Mouse (Mus musculus): ENCODE data around the gene Sash1. TPM values are rescaled to one million over a fixed set of nuclear protein-coding genes. Genes with fewer than 3 reads are reported as not detected.

Gene Sash1
- polyA plus RNA-seq, 1 experiment from 2014 or later: 3.6 TPM

GRCm38 (mm10) chr10:8878381-8878780, 7.5 kb downstream of the Sash1 start:
- Histone ChIP-seq H3K4me1 (ENCODE audit: control insufficient read depth, insufficient read depth, low read length) (peaks cover 16% of the 10 kb centered on the region), H3K9ac (ENCODE audit: low read depth, low read length) (no peak overlapping the region), H3K9me3 (replicated peaks; ENCODE audit: control insufficient read depth, low read length) (no peaks in the 10 kb centered on the region), H3K4me3 (ENCODE audit: low read depth, low read length) (no peak overlapping the region), H3K4me2 (peak overlapping the region; percentile 42), H3K27ac (ENCODE audit: low read depth, low read length) (no peak overlapping the region), H3K27me3 (ENCODE audit: control insufficient read depth, insufficient read depth, low read length) (no peaks in the 10 kb centered on the region), H3K36me3 (ENCODE audit: control insufficient read depth, insufficient read depth, low read length) (no peaks in the 10 kb centered on the region)
- ATAC-seq (replicated peaks; ENCODE audit: insufficient number of reproducible peaks, low FRiP score, low TSS enrichment): no peak
- 63% methylated on average over 13 of the region's 13 CpGs for WGBS (ENCODE audit: insufficient replicate concordance)

- 67% methylated on average over 7 of the region's 7 CpGs for WGBS (ENCODE audit: insufficient replicate concordance)
- Histone ChIP-seq H3K4me2 (no peak overlapping the region), H3K27me3 (ENCODE audit: control insufficient read depth, insufficient read depth, low read length) (no peaks in the 10 kb centered on the region), H3K9ac (ENCODE audit: low read depth, low read length) (no peak overlapping the region), H3K36me3 (ENCODE audit: control insufficient read depth, insufficient read depth, low read length) (no peaks in the 10 kb centered on the region), H3K9me3 (replicated peaks; ENCODE audit: control insufficient read depth, low read length) (no peaks in the 10 kb centered on the region), H3K4me3 (ENCODE audit: low read depth, low read length) (no peak overlapping the region), H3K4me1 (ENCODE audit: control insufficient read depth, insufficient read depth, low read length) (peaks cover 2% of the 10 kb centered on the region; the same call in 1 of the 2 replicates), H3K27ac (ENCODE audit: low read depth, low read length) (no peak overlapping the region)
- no peak for ATAC-seq (replicated peaks; ENCODE audit: insufficient number of reproducible peaks, low FRiP score, low TSS enrichment)
Measured at GRCm38 (mm10) chr10:8873631-8874370, 12.1 kb downstream of the Sash1 start.

- Histone ChIP-seq H3K27ac (ENCODE audit: low read depth, low read length) (no peak overlapping the region), H3K27me3 (ENCODE audit: control insufficient read depth, insufficient read depth, low read length) (no peaks in the 10 kb centered on the region), H3K36me3 (ENCODE audit: control insufficient read depth, insufficient read depth, low read length) (no peaks in the 10 kb centered on the region), H3K9me3 (replicated peaks; ENCODE audit: control insufficient read depth, low read length) (no peaks in the 10 kb centered on the region), H3K4me2 (no peak overlapping the region), H3K4me3 (ENCODE audit: low read depth, low read length) (no peak overlapping the region), H3K4me1 (ENCODE audit: control insufficient read depth, insufficient read depth, low read length) (no peaks in the 10 kb centered on the region), H3K9ac (ENCODE audit: low read depth, low read length) (no peak overlapping the region)
- ATAC-seq (replicated peaks; ENCODE audit: insufficient number of reproducible peaks, low FRiP score, low TSS enrichment): no peak
- WGBS (ENCODE audit: insufficient replicate concordance): 93% methylated on average over 3 of the region's 3 CpGs
Measured at GRCm38 (mm10) chr10:8872788-8873187, 13.1 kb downstream of the Sash1 start.

GRCm38 (mm10) chr10:8871935-8872334, 13.9 kb downstream of the Sash1 start:
- no peak for ATAC-seq (replicated peaks; ENCODE audit: insufficient number of reproducible peaks, low FRiP score, low TSS enrichment)
- Histone ChIP-seq H3K27ac (ENCODE audit: low read depth, low read length) (no peak overlapping the region), H3K4me2 (no peak overlapping the region), H3K9ac (ENCODE audit: low read depth, low read length) (no peak overlapping the region), H3K4me1 (ENCODE audit: control insufficient read depth, insufficient read depth, low read length) (no peaks in the 10 kb centered on the region), H3K4me3 (ENCODE audit: low read depth, low read length) (no peak overlapping the region), H3K27me3 (ENCODE audit: control insufficient read depth, insufficient read depth, low read length) (no peaks in the 10 kb centered on the region), H3K36me3 (ENCODE audit: control insufficient read depth, insufficient read depth, low read length) (no peaks in the 10 kb centered on the region), H3K9me3 (replicated peaks; ENCODE audit: control insufficient read depth, low read length) (no peaks in the 10 kb centered on the region)
- 61% methylated on average over 1 of the region's 1 CpGs for WGBS (ENCODE audit: insufficient replicate concordance)

DNA sequence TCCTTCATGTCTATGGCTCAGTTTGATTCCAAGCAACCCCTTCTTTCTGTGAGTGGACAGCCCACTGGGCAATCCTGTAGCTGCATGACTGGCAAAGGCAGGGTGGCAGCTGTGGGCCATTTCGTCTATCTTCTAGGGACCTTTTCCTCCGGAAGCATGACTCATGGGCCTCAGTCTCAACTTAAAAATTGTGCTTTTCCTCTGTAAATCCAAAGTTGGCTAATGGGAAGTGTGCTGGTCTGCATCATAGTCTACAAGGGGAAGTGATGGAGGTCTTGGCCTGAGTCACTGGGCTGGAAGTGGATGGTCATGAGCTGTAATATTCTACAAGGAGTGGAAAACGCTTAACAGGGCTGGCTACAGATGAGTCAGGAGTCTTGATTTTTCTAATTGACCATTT, 15.5 kb downstream of the Sash1 start:
- Histone ChIP-seq H3K9me3 (replicated peaks; ENCODE audit: control insufficient read depth, low read length) (no peaks in the 10 kb centered on the region), H3K4me3 (ENCODE audit: low read depth, low read length) (no peak overlapping the region), H3K27ac (ENCODE audit: low read depth, low read length) (no peak overlapping the region), H3K4me1 (ENCODE audit: control insufficient read depth, insufficient read depth, low read length) (no peaks in the 10 kb centered on the region), H3K9ac (ENCODE audit: low read depth, low read length) (no peak overlapping the region), H3K4me2 (no peak overlapping the region), H3K36me3 (ENCODE audit: control insufficient read depth, insufficient read depth, low read length) (no peaks in the 10 kb centered on the region), H3K27me3 (ENCODE audit: control insufficient read depth, insufficient read depth, low read length) (no peaks in the 10 kb centered on the region)
- ATAC-seq (replicated peaks; ENCODE audit: insufficient number of reproducible peaks, low FRiP score, low TSS enrichment): no peak
- WGBS (ENCODE audit: insufficient replicate concordance): 67% methylated on average over 3 of the region's 3 CpGs

GRCm38 (mm10) chr10:8866062-8866642, 19.7 kb downstream of the Sash1 start:
- WGBS (ENCODE audit: insufficient replicate concordance): 58% methylated on average over 4 of the region's 4 CpGs
- Histone ChIP-seq H3K4me2 (no peak overlapping the region), H3K4me1 (ENCODE audit: control insufficient read depth, insufficient read depth, low read length) (no peaks in the 10 kb centered on the region), H3K9ac (ENCODE audit: low read depth, low read length) (0 out of 2 replicates have a peak overlapping the region, but pooled peaks have one; percentile 13), H3K4me3 (ENCODE audit: low read depth, low read length) (no peak overlapping the region), H3K9me3 (replicated peaks; ENCODE audit: control insufficient read depth, low read length) (no peaks in the 10 kb centered on the region), H3K36me3 (ENCODE audit: control insufficient read depth, insufficient read depth, low read length) (no peaks in the 10 kb centered on the region), H3K27ac (ENCODE audit: low read depth, low read length) (0 out of 2 replicates have a peak overlapping the region, but pooled peaks have one; percentile 29), H3K27me3 (ENCODE audit: control insufficient read depth, insufficient read depth, low read length) (no peaks in the 10 kb centered on the region)
- ATAC-seq (replicated peaks; ENCODE audit: insufficient number of reproducible peaks, low FRiP score, low TSS enrichment): peak; percentile 69; the same call in 1 of the 2 replicates

DNA sequence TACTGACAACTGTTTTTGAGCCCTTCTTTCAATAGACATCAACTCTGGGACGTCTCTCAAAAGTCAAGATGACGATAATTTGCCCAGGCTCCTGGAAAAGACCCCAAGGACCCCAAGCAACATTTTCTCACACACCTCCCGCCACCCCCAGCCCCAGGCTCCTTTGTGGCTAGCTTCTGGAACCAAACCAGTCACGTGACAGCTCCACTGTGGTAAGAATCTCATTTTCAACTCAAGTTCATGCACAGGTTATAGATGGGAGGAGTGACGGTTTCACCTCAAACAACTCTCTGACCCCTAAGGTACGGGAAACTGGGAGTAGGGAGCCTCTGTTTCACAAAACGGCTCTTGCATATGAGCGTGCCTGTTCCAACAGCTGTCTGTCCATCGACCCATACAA, 25.2 kb downstream of the Sash1 start:
- Histone ChIP-seq H3K27me3 (ENCODE audit: control insufficient read depth, insufficient read depth, low read length) (no peaks in the 10 kb centered on the region), H3K4me2 (no peak overlapping the region), H3K27ac (ENCODE audit: low read depth, low read length) (no peak overlapping the region), H3K9me3 (replicated peaks; ENCODE audit: control insufficient read depth, low read length) (no peaks in the 10 kb centered on the region), H3K36me3 (ENCODE audit: control insufficient read depth, insufficient read depth, low read length) (no peaks in the 10 kb centered on the region), H3K4me3 (ENCODE audit: low read depth, low read length) (no peak overlapping the region), H3K4me1 (ENCODE audit: control insufficient read depth, insufficient read depth, low read length) (0 out of 2 replicates have a peak, but pooled peaks cover 3% of the 10 kb centered on the region), H3K9ac (ENCODE audit: low read depth, low read length) (no peak overlapping the region)
- 80% methylated on average over 9 of the region's 9 CpGs for WGBS (ENCODE audit: insufficient replicate concordance)
- ATAC-seq (replicated peaks; ENCODE audit: insufficient number of reproducible peaks, low FRiP score, low TSS enrichment): no peak

DNA sequence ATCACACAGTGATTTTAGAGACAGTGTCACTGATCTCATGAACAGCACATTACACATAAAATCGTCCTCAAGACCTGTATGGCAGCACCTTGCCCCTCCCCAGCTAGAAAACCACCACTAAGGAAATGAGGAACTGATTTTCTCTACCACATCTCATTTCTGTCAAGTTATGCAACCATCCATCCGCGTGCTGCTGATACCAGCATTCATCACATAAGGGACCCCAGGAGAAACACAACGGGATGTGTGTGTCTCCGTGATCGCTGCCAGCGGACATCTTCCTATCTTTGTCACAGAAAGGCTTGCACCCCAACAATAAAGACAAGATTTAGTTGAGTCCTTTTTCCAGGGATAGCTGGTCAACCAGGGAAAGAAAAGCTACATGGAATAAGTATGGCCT, 27.2 kb downstream of the Sash1 start:
- Histone ChIP-seq H3K4me3 (ENCODE audit: low read depth, low read length) (no peak overlapping the region), H3K9ac (ENCODE audit: low read depth, low read length) (no peak overlapping the region), H3K27ac (ENCODE audit: low read depth, low read length) (no peak overlapping the region), H3K36me3 (ENCODE audit: control insufficient read depth, insufficient read depth, low read length) (no peaks in the 10 kb centered on the region), H3K4me2 (no peak overlapping the region), H3K27me3 (ENCODE audit: control insufficient read depth, insufficient read depth, low read length) (no peaks in the 10 kb centered on the region), H3K4me1 (ENCODE audit: control insufficient read depth, insufficient read depth, low read length) (0 out of 2 replicates have a peak, but pooled peaks cover 3% of the 10 kb centered on the region), H3K9me3 (replicated peaks; ENCODE audit: control insufficient read depth, low read length) (no peaks in the 10 kb centered on the region)
- ATAC-seq (replicated peaks; ENCODE audit: insufficient number of reproducible peaks, low FRiP score, low TSS enrichment): no peak
- 86% methylated on average over 7 of the region's 7 CpGs for WGBS (ENCODE audit: insufficient replicate concordance)

Data from heart, embryonic 11.5 days (tissue).